8 mouse cellular contexts compared by ENCODE assay signal in the genomic region with DNA sequence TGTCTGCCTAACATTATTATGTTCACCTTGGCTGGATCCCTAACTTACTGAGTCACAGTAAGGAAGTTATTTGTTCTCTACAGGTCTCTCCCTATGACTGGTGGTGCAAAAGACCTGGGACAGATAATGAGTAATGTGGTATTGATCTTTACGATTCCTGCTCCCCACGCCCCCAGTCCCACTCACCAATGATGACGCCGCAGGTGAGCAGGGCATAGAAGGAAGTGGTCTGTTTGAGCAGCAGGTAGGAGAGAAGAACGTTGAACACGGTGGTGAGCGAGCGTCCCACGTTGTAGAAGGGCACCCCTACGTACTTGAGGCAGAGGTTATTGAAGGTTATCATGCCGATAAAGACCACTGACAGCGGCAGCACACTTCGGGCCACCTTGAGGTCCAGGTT. TPM values are rescaled to one million over a fixed set of nuclear protein-coding genes. Genes with fewer than 3 reads are reported as not detected.
A peak's percentile ranks its signal among the peaks of the same experiment; 100 is the strongest.
DNase-seq lines count a peak whose midpoint lies in the region; ATAC-seq and TF ChIP-seq lines count a peak whose summit lies in the region.

No protein-coding gene starts in this region.

- TF ChIP-seq POLR2A in lung, adult 2 months (IDR thresholded peaks at IDR 0.05; ENCODE audit: borderline replicate concordance, extremely low read depth, low read depth, low read length) = no peak

- peak overlapping the region; percentile 80 for H3K9ac ChIP-seq in embryonic facial prominence, embryonic 13.5 days
- peak overlapping the region; percentile 57; the same call in 1 of the 2 replicates for H3K9ac ChIP-seq in intestine, postnatal 0 days (ENCODE audit: low read depth, low read length)
- peak overlapping the region; percentile 48 for H3K9ac ChIP-seq in neural tube, embryonic 15.5 days (replicated peaks)

- 52% methylated on average over 13 of the region's 13 CpGs for WGBS in lung, adult 2 months
- WGBS in embryonic facial prominence, embryonic 13.5 days = 69% methylated on average over 13 of the region's 13 CpGs
- 29% methylated on average over 13 of the region's 13 CpGs for WGBS in intestine, postnatal 0 days
- 69% methylated on average over 13 of the region's 13 CpGs for WGBS in neural tube, embryonic 15.5 days

- peaks cover 30% of the 10 kb centered on the region for H3K27me3 ChIP-seq in embryonic facial prominence, embryonic 13.5 days
- no peaks in the 10 kb centered on the region for H3K27me3 ChIP-seq in intestine, postnatal 0 days (replicated peaks; ENCODE audit: control insufficient read depth, insufficient read depth, low read length)
- peaks cover 20% of the 10 kb centered on the region for H3K27me3 ChIP-seq in neural tube, embryonic 15.5 days (replicated peaks)

- H3K36me3 ChIP-seq in embryonic facial prominence, embryonic 13.5 days = peaks cover 14% of the 10 kb centered on the region
- H3K36me3 ChIP-seq in intestine, postnatal 0 days (ENCODE audit: control insufficient read depth, insufficient read depth) = peaks cover 16% of the 10 kb centered on the region
- H3K36me3 ChIP-seq in neural tube, embryonic 15.5 days = peaks cover 11% of the 10 kb centered on the region

- peak overlapping the region; percentile 27 for H3K4me3 ChIP-seq in lung, adult 2 months (replicated peaks; ENCODE audit: extremely low read depth, low read depth, low read length)
- H3K4me3 ChIP-seq in embryonic facial prominence, embryonic 13.5 days = peak overlapping the region; percentile 86
- H3K4me3 ChIP-seq in intestine, postnatal 0 days (ENCODE audit: low read depth, low read length) = peak overlapping the region; percentile 71
- H3K4me3 ChIP-seq in neural tube, embryonic 15.5 days (replicated peaks) = peak overlapping the region; percentile 52

- no peak overlapping the region for H3K27ac ChIP-seq in embryonic facial prominence, embryonic 13.5 days
- no peak overlapping the region for H3K27ac ChIP-seq in intestine, postnatal 0 days (ENCODE audit: low read depth, low read length)
- no peak overlapping the region for H3K27ac ChIP-seq in neural tube, embryonic 15.5 days (replicated peaks)

- peaks cover 14% of the 10 kb centered on the region for H3K4me1 ChIP-seq in lung, adult 2 months (ENCODE audit: control insufficient read depth, insufficient read depth, low read length)
- peaks cover 42% of the 10 kb centered on the region for H3K4me1 ChIP-seq in embryonic facial prominence, embryonic 13.5 days
- peaks cover 19% of the 10 kb centered on the region; the same call in 1 of the 2 replicates for H3K4me1 ChIP-seq in intestine, postnatal 0 days (replicated peaks; ENCODE audit: control insufficient read depth, insufficient read depth, low read length)
- peaks cover 52% of the 10 kb centered on the region for H3K4me1 ChIP-seq in neural tube, embryonic 15.5 days

- H3K4me2 ChIP-seq in embryonic facial prominence, embryonic 13.5 days = peak overlapping the region; percentile 95
- peak overlapping the region; percentile 95 for H3K4me2 ChIP-seq in intestine, postnatal 0 days (replicated peaks; ENCODE audit: low read depth)
- peak overlapping the region; percentile 90 for H3K4me2 ChIP-seq in neural tube, embryonic 15.5 days

- DNase-seq in lung, adult 2 months = no peak
- DNase-seq in lung, postnatal 4 days = no peak
- DNase-seq in left cerebral cortex, postnatal 10 days (ENCODE audit: extremely low spot score in 1 of 2, low spot score in 2 of 2) = no peak
- DNase-seq in adrenal gland, postnatal 4 days (ENCODE audit: low spot score in 2 of 2) = no peak
- DNase-seq in spleen, postnatal 4 days (ENCODE audit: low spot score in 2 of 2) = no peak

- no peak for TF ChIP-seq CTCF in lung, adult 2 months (IDR thresholded peaks at IDR 0.05; ENCODE audit: insufficient read depth, low read length)
- TF ChIP-seq CTCF in intestine, postnatal 0 days (IDR thresholded peaks at IDR 0.05; ENCODE audit: low read depth) = no peak

- no peaks in the 10 kb centered on the region for H3K9me3 ChIP-seq in embryonic facial prominence, embryonic 13.5 days
- H3K9me3 ChIP-seq in intestine, postnatal 0 days (ENCODE audit: control insufficient read depth) = no peaks in the 10 kb centered on the region
- no peaks in the 10 kb centered on the region for H3K9me3 ChIP-seq in neural tube, embryonic 15.5 days (replicated peaks)

- intact Hi-C loops in left cerebral cortex, postnatal 10 days (cut with DNase I) = no loop called here

- no peak for ATAC-seq in embryonic facial prominence, embryonic 13.5 days (ENCODE audit: insufficient number of reproducible peaks, insufficient read depth, low FRiP score, low TSS enrichment, low read depth)
- ATAC-seq in intestine, postnatal 0 days = no peak
- no peak for ATAC-seq in neural tube, embryonic 15.5 days (ENCODE audit: low FRiP score)

RNA-seq across cellular contexts. Expression of a gene that starts 1.9 kb away (rescaled TPM):
- 43.9 and 49.0 TPM in 2 replicates for polyA plus RNA-seq in lung, adult 2 months (2012; rRNA removed)
- polyA plus RNA-seq in embryonic facial prominence, embryonic 13.5 days (2015; fragmentation: Nextera tagmentation; extraction: Ambion mirVana) = 10.0 and 10.6 TPM in 2 replicates
- 51.9 and 59.2 TPM in 2 replicates for polyA plus RNA-seq in intestine, postnatal 0 days (2015; fragmentation: Nextera tagmentation; extraction: Ambion mirVana)
- 16.6 and 22.1 TPM in 2 replicates for polyA plus RNA-seq in neural tube, embryonic 15.5 days (2015; fragmentation: Nextera tagmentation; extraction: Ambion mirVana)
- total RNA-seq in left cerebral cortex, postnatal 10 days (2021) = 10 to 100 TPM; 22.2 to 24.2 TPM
- total RNA-seq in adrenal gland, postnatal 4 days (2021) = 10 to 100 TPM; 22.7 to 23.7 TPM

RNA-seq across cellular contexts. Expression of a gene that starts 24.6 kb away (rescaled TPM):
- polyA plus RNA-seq in lung, adult 2 months (2012; rRNA removed) = 37.5 and 40.7 TPM in 2 replicates
- 22.9 and 28.2 TPM in 2 replicates for polyA plus RNA-seq in embryonic facial prominence, embryonic 13.5 days (2015; fragmentation: Nextera tagmentation; extraction: Ambion mirVana)
- 10.0 and 11.7 TPM in 2 replicates for polyA plus RNA-seq in intestine, postnatal 0 days (2015; fragmentation: Nextera tagmentation; extraction: Ambion mirVana)
- 43.0 and 46.0 TPM in 2 replicates for polyA plus RNA-seq in neural tube, embryonic 15.5 days (2015; fragmentation: Nextera tagmentation; extraction: Ambion mirVana)
- total RNA-seq in left cerebral cortex, postnatal 10 days (2021) = 100 to 1,000 TPM; 108 to 109 TPM
- total RNA-seq in adrenal gland, postnatal 4 days (2021) = 10 to 100 TPM; 58.6 to 65.8 TPM

RNA-seq across cellular contexts. Expression of a gene that starts 57.4 kb away (rescaled TPM):
- 18.3 and 23.2 TPM in 2 replicates for polyA plus RNA-seq in lung, adult 2 months (2012; rRNA removed)
- polyA plus RNA-seq in embryonic facial prominence, embryonic 13.5 days (2015; fragmentation: Nextera tagmentation; extraction: Ambion mirVana) = 22.0 and 23.9 TPM in 2 replicates
- polyA plus RNA-seq in intestine, postnatal 0 days (2015; fragmentation: Nextera tagmentation; extraction: Ambion mirVana) = 7.2 and 7.4 TPM in 2 replicates
- 134 and 169 TPM in 2 replicates for polyA plus RNA-seq in neural tube, embryonic 15.5 days (2015; fragmentation: Nextera tagmentation; extraction: Ambion mirVana)
- total RNA-seq in left cerebral cortex, postnatal 10 days (2021) = 100 to 1,000 TPM; 414 to 421 TPM
- 10 to 100 TPM; 48.9 to 52.3 TPM for total RNA-seq in adrenal gland, postnatal 4 days (2021)

Comparison
In these comparisons a context has a peak if more than half of its experiments do, and no peak if none do; other contexts are left out.
1. H3K4me3 ChIP-seq: peak in every context shown above with its lines; median percentile 86 in embryonic facial prominence, embryonic 13.5 days; 71 in intestine, postnatal 0 days; 52 in neural tube, embryonic 15.5 days; 27 in lung, adult 2 months.